Comparison of ENCODE assay signal across 7 mouse cellular contexts in genomic region chr3:63975955-63976908, GRCm38 (mm10). TPM values are rescaled to one million over a fixed set of nuclear protein-coding genes. Genes with fewer than 3 reads are reported as not detected.
DNase-seq lines count a peak whose midpoint lies in the region; ATAC-seq and TF ChIP-seq lines count a peak whose summit lies in the region.

Gmps (plus strand) TSS chr3:63976106.

- no peak for TF ChIP-seq CTCF in kidney, adult 2 months (conservative IDR thresholded peaks at IDR 0.05; ENCODE audit: insufficient read depth, insufficient read length, low read depth, low read length)
- TF ChIP-seq CTCF in spleen, adult 2 months (IDR thresholded peaks at IDR 0.05; ENCODE audit: extremely low read depth, insufficient read depth, insufficient read length, insufficient replicate concordance): no peak

- H3K4me1 ChIP-seq in embryonic facial prominence, embryonic 11.5 days (ENCODE audit: control insufficient read depth, insufficient read depth, low read length): no peaks in the 10 kb centered on the region
- H3K4me1 ChIP-seq in kidney, adult 2 months (ENCODE audit: control insufficient read depth, insufficient read depth, low read length): peaks cover 5% of the 10 kb centered on the region; the same call in 1 of the 2 replicates
- peaks cover 17% of the 10 kb centered on the region for H3K4me1 ChIP-seq in limb, embryonic 12.5 days (replicated peaks)
- peaks cover 26% of the 10 kb centered on the region for H3K4me1 ChIP-seq in midbrain, embryonic 15.5 days
- H3K4me1 ChIP-seq in spleen, adult 2 months (ENCODE audit: control insufficient read depth, insufficient read depth, insufficient read length): no peaks in the 10 kb centered on the region

- under 1% methylated on average over 67 of the region's 67 CpGs for WGBS in embryonic facial prominence, embryonic 11.5 days
- under 1% methylated on average over 67 of the region's 67 CpGs for WGBS in kidney, adult 2 months
- under 1% methylated on average over 67 of the region's 67 CpGs for WGBS in limb, embryonic 12.5 days
- under 1% methylated on average over 67 of the region's 67 CpGs for WGBS in midbrain, embryonic 15.5 days
- WGBS in spleen, adult 2 months: under 1% methylated on average over 67 of the region's 67 CpGs

- peak; percentile 51 for TF ChIP-seq POLR2A in kidney, adult 2 months (IDR thresholded peaks at IDR 0.05; ENCODE audit: low read depth, low read length)
- peak; percentile 59; the same call in 1 of the 2 replicates for TF ChIP-seq POLR2A in spleen, adult 2 months (IDR thresholded peaks at IDR 0.05; ENCODE audit: low read depth, low read length)

- no peaks in the 10 kb centered on the region for H3K27me3 ChIP-seq in embryonic facial prominence, embryonic 11.5 days (ENCODE audit: control insufficient read depth, insufficient read depth, low read length)
- no peaks in the 10 kb centered on the region for H3K27me3 ChIP-seq in kidney, adult 2 months (replicated peaks; ENCODE audit: control insufficient read depth, insufficient read depth, low read length)
- H3K27me3 ChIP-seq in limb, embryonic 12.5 days: no peaks in the 10 kb centered on the region
- H3K27me3 ChIP-seq in midbrain, embryonic 15.5 days (replicated peaks): no peaks in the 10 kb centered on the region
- no peaks in the 10 kb centered on the region for H3K27me3 ChIP-seq in spleen, adult 2 months (ENCODE audit: control insufficient read depth, insufficient read depth, low read length)

- DNase-seq in adrenal gland, postnatal 14 days: peak; percentile 96
- DNase-seq in embryonic facial prominence, embryonic 11.5 days (ENCODE audit: low spot score): peak; percentile 94
- DNase-seq in heart, adult 18-20 months: peak; percentile 96
- DNase-seq in kidney, adult 2 months: peak; percentile 97
- DNase-seq in spleen, adult 2 months (ENCODE audit: low read depth in 1 of 2, low spot score in 2 of 2): peak; percentile 88 to 94

- ATAC-seq in embryonic facial prominence, embryonic 11.5 days (replicated peaks; ENCODE audit: insufficient number of reproducible peaks, low FRiP score, low TSS enrichment, low read depth): peak; percentile 99
- peak; percentile 94 for ATAC-seq in limb, embryonic 12.5 days (ENCODE audit: insufficient number of reproducible peaks, insufficient read depth, low FRiP score, low TSS enrichment, low read depth)
- peak; percentile 100 for ATAC-seq in midbrain, embryonic 15.5 days (replicated peaks)

- H3K4me3 ChIP-seq in embryonic facial prominence, embryonic 11.5 days (ENCODE audit: low read depth, low read length): peak within 1 kb of the TSS; percentile 91
- H3K4me3 ChIP-seq in kidney, adult 2 months (ENCODE audit: insufficient read depth, low read depth, low read length): peak within 1 kb of the TSS; percentile 99
- peak within 1 kb of the TSS; percentile 91 for H3K4me3 ChIP-seq in limb, embryonic 12.5 days (replicated peaks)
- H3K4me3 ChIP-seq in midbrain, embryonic 15.5 days: peak within 1 kb of the TSS; percentile 81
- H3K4me3 ChIP-seq in spleen, adult 2 months (ENCODE audit: extremely low read depth, insufficient read depth, insufficient read length): peak within 1 kb of the TSS; percentile 87

- H3K4me2 ChIP-seq in embryonic facial prominence, embryonic 11.5 days (ENCODE audit: low read depth, low read length): peak within 1 kb of the TSS; percentile 63
- peak within 1 kb of the TSS; percentile 75 for H3K4me2 ChIP-seq in limb, embryonic 12.5 days
- peak within 1 kb of the TSS; percentile 72 for H3K4me2 ChIP-seq in midbrain, embryonic 15.5 days

- H3K36me3 ChIP-seq in embryonic facial prominence, embryonic 11.5 days (replicated peaks; ENCODE audit: control insufficient read depth, insufficient read depth, low read depth, low read length): no peaks in the 10 kb centered on the region; the same call in 1 of the 2 replicates
- H3K36me3 ChIP-seq in kidney, adult 2 months (ENCODE audit: control insufficient read depth, insufficient read depth, low read length): peaks cover under 1% of the 10 kb centered on the region
- H3K36me3 ChIP-seq in limb, embryonic 12.5 days: peaks cover 14% of the 10 kb centered on the region
- no peaks in the 10 kb centered on the region for H3K36me3 ChIP-seq in midbrain, embryonic 15.5 days (replicated peaks)
- H3K36me3 ChIP-seq in spleen, adult 2 months (ENCODE audit: control insufficient read depth, insufficient read depth, low read length): peaks cover 3% of the 10 kb centered on the region; the same call in 1 of the 2 replicates

- H3K27ac ChIP-seq in embryonic facial prominence, embryonic 11.5 days (replicated peaks; ENCODE audit: low read depth, low read length): peak within 1 kb of the TSS; percentile 81
- peak within 1 kb of the TSS; percentile 85 for H3K27ac ChIP-seq in kidney, adult 2 months (ENCODE audit: insufficient read depth, low read depth, low read length)
- H3K27ac ChIP-seq in limb, embryonic 12.5 days: peak within 1 kb of the TSS; percentile 95
- peak within 1 kb of the TSS; percentile 85 for H3K27ac ChIP-seq in midbrain, embryonic 15.5 days
- H3K27ac ChIP-seq in spleen, adult 2 months (ENCODE audit: insufficient read depth, low read length): peak within 1 kb of the TSS; percentile 62

- peak within 1 kb of the TSS; percentile 97 for H3K9ac ChIP-seq in embryonic facial prominence, embryonic 11.5 days (replicated peaks; ENCODE audit: low read length)
- peak within 1 kb of the TSS; percentile 94 for H3K9ac ChIP-seq in limb, embryonic 12.5 days (replicated peaks)
- H3K9ac ChIP-seq in midbrain, embryonic 15.5 days: peak within 1 kb of the TSS; percentile 89

- no peaks in the 10 kb centered on the region for H3K9me3 ChIP-seq in embryonic facial prominence, embryonic 11.5 days (replicated peaks; ENCODE audit: control insufficient read depth, low read length)
- H3K9me3 ChIP-seq in limb, embryonic 12.5 days: no peaks in the 10 kb centered on the region
- H3K9me3 ChIP-seq in midbrain, embryonic 15.5 days: no peaks in the 10 kb centered on the region

RNA-seq across cellular contexts. Expression of gene Gmps, which starts in this region (rescaled TPM):
- 28.3 and 31.4 TPM in 2 replicates for total RNA-seq in adrenal gland, postnatal 14 days (2021)
- polyA plus RNA-seq in embryonic facial prominence, embryonic 11.5 days (2014; fragmentation: Nextera tagmentation; extraction: Ambion mirVana): 76.0 and 81.8 TPM in 2 replicates
- total RNA-seq in heart, adult 18-20 months (2021): 10 to 100 TPM; 25.9 to 28.7 TPM
- polyA plus RNA-seq in kidney, adult 2 months (2012; rRNA removed): 3.5 and 5.1 TPM in 2 replicates
- 62.7 and 63.9 TPM in 2 replicates for polyA plus RNA-seq in limb, embryonic 12.5 days (2016; fragmentation: Nextera tagmentation; extraction: Ambion mirVana)
- polyA plus RNA-seq in midbrain, embryonic 15.5 days (2015; fragmentation: Nextera tagmentation; extraction: Ambion mirVana): 46.5 and 50.4 TPM in 2 replicates
- 1.4 TPM in 2 replicates for polyA plus RNA-seq in spleen, adult 2 months (2012; rRNA removed)

Comparison
In these comparisons a context has a peak if more than half of its experiments do, and no peak if none do; other contexts are left out.
1. Peak in every context shown above with its lines: DNase-seq, ATAC-seq, H3K4me3 ChIP-seq and H3K27ac ChIP-seq.